Mouse (Mus musculus) ES-Bruce4 (cell line): ENCODE results near the gene Gosr2.

ENCODE experiments used
- CTCF ChIP-seq: IDR thresholded peaks from one replicate; pipeline ENCODE4 v1.8.1; 2011; ENCODE audit warnings: low read depth, low read length
- POLR2A ChIP-seq: IDR thresholded peaks from one replicate; pipeline ENCODE4 v1.8.1; 2011; ENCODE audit warnings: low read length; ENCODE audit not compliant: insufficient read depth

DNA sequence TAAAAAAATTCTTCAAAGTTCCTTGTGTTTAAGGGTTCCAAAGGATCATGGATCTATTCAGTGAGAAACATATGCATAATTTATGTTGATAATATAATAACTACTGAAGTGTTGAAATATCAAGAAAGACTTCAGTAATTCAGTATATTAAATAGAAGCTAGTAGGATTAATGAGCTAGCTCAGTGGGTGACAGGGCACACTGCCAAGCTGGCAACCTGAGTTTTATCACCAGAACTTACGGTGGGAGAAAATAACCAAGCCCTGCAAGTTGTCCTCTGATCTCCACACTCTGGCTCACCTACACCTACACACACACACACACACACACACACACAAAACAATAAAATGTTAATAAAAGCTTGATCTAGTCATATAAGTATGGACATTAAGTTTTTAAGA lies 4.5 kb downstream of the Gosr2 start:
- TF ChIP-seq CTCF, result no peak
- TF ChIP-seq POLR2A, result no peak
